Mouse (Mus musculus) limb, embryonic 10.5 days (tissue): ENCODE results near the gene Vgll1. TPM values are rescaled to one million over a fixed set of nuclear protein-coding genes. Genes with fewer than 3 reads are reported as not detected.

Source experiments
- polyA plus RNA-seq: library from polyadenylated mRNA; unstranded; fragments of >200 nt; fragmentation: Nextera tagmentation; extraction: Ambion mirVana; gene quantifications from 2 replicates; pipeline ENCODE4 v1.2.1, GENCODE M21; 2016

Vgll1 gene
- polyA plus RNA-seq, 1 experiment from 2014 or later: 0.15 TPM

Other genes with a start within 250 kb of the Vgll1 start
- gene Adgrg4, start 217.9 kb upstream of the Vgll1 start, polyA plus RNA-seq: 0.10 TPM in 1 of 2 replicates, not detected in the other
- gene Brs3, start 45.0 kb upstream of the Vgll1 start, polyA plus RNA-seq: not detected in 2 replicates
- gene Htatsf1, start 34.5 kb upstream of the Vgll1 start, polyA plus RNA-seq: 65.1 and 79.3 TPM in 2 replicates
- not detected in 2 replicates for gene Cd40lg, start 124.0 kb downstream of the Vgll1 start, polyA plus RNA-seq